ENCODE assay signal across 12 mouse cellular contexts in the genomic region with DNA sequence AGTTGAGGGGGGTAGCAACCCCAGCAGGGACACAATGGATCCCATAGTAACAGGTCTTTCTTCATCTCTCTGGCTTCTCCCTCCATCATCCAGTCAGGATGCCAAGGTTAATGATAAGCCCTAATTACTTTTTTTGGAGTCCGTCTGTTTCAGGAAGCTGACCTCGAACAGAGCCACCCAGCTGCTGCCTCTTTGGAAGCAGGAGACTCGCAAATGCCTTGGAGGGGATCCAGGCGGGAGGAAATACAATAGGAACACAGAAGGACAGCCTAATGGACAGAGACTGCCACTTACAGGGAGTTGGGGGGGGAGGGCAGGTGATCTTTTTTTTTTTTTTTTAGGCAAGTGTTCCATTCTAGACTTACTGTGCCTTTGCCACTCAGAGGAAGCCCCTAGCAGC. TPM values are rescaled to one million over a fixed set of nuclear protein-coding genes. Genes with fewer than 3 reads are reported as not detected.
DNase-seq lines count a peak whose midpoint lies in the region; ATAC-seq and TF ChIP-seq lines count a peak whose summit lies in the region.
"Had no signal": no experiment of that assay in that cellular context is flagged by ENCODE, and none has a peak within 500 bp of the region (broad histone marks: within the 10 kb centered on the region; RNA-seq: fewer than 3 reads in every experiment).

No protein-coding gene starts in this region.

- H3K4me3 ChIP-seq in heart, embryonic 12.5 days, result no peak overlapping the region
- no peak overlapping the region for H3K4me3 ChIP-seq in midbrain, postnatal 0 days (ENCODE audit: low read depth, low read length)
- H3K4me3 ChIP-seq in midbrain, embryonic 13.5 days (replicated peaks), result no peak overlapping the region
- H3K4me3 ChIP-seq: embryonic facial prominence, embryonic 15.5 days; limb, embryonic 15.5 days had no signal

- no peaks in the 10 kb centered on the region for H3K36me3 ChIP-seq in heart, embryonic 12.5 days
- H3K36me3 ChIP-seq in midbrain, postnatal 0 days (ENCODE audit: insufficient read depth, low read length), result no peaks in the 10 kb centered on the region
- no peaks in the 10 kb centered on the region for H3K36me3 ChIP-seq in midbrain, embryonic 13.5 days
- H3K36me3 ChIP-seq: embryonic facial prominence, embryonic 15.5 days; limb, embryonic 15.5 days had no signal

- H3K27ac ChIP-seq in heart, embryonic 12.5 days (ENCODE audit: poor library complexity, severe bottlenecking), result no peak overlapping the region
- H3K27ac ChIP-seq in midbrain, postnatal 0 days (ENCODE audit: low read depth, low read length), result no peak overlapping the region
- H3K27ac ChIP-seq in midbrain, embryonic 13.5 days, result no peak overlapping the region
- H3K27ac ChIP-seq: embryonic facial prominence, embryonic 15.5 days; limb, embryonic 15.5 days; macrophage had no signal

- ATAC-seq in heart, embryonic 12.5 days (ENCODE audit: insufficient number of reproducible peaks, low FRiP score), result no peak
- ATAC-seq in midbrain, postnatal 0 days (ENCODE audit: low FRiP score), result no peak
- ATAC-seq in midbrain, embryonic 13.5 days, result no peak
- ATAC-seq in megakaryocyte-erythroid progenitor cell, adult 5-6 weeks (replicated peaks; ENCODE audit: low FRiP score, low TSS enrichment, poor library complexity, severe bottlenecking), result no peak
- no peak for ATAC-seq in megakaryocyte, adult 5-6 weeks (ENCODE audit: poor library complexity, severe bottlenecking)

- peak; percentile 24 for DNase-seq in heart, adult 8-10 months (ENCODE audit: low spot score)
- peak; percentile 49 for DNase-seq in midbrain, postnatal 0 days (ENCODE audit: low spot score)
- DNase-seq in cerebellum, adult 18-20 months, result peak; percentile 89 to 93
- DNase-seq in layer of hippocampus, postnatal 10 days (ENCODE audit: low spot score in 2 of 2), result peak; percentile 68 to 72

- H3K4me2 ChIP-seq in heart, embryonic 12.5 days, result no peak overlapping the region
- no peak overlapping the region for H3K4me2 ChIP-seq in midbrain, postnatal 0 days (ENCODE audit: low read depth, low read length, poor library complexity, severe bottlenecking)
- no peak overlapping the region for H3K4me2 ChIP-seq in midbrain, embryonic 13.5 days (replicated peaks)
- H3K4me2 ChIP-seq: embryonic facial prominence, embryonic 15.5 days; limb, embryonic 15.5 days had no signal

- H3K9ac ChIP-seq in heart, embryonic 12.5 days, result no peak overlapping the region
- no peak overlapping the region for H3K9ac ChIP-seq in midbrain, postnatal 0 days (replicated peaks; ENCODE audit: low read length, poor library complexity, severe bottlenecking)
- H3K9ac ChIP-seq in midbrain, embryonic 13.5 days (replicated peaks), result no peak overlapping the region
- H3K9ac ChIP-seq: embryonic facial prominence, embryonic 15.5 days; limb, embryonic 15.5 days had no signal

- no peak for TF ChIP-seq CTCF in midbrain, postnatal 0 days (IDR thresholded peaks at IDR 0.05)

- H3K4me1 ChIP-seq in heart, embryonic 12.5 days (replicated peaks), result no peaks in the 10 kb centered on the region
- no peaks in the 10 kb centered on the region for H3K4me1 ChIP-seq in midbrain, postnatal 0 days (ENCODE audit: insufficient read depth, low read length)
- H3K4me1 ChIP-seq in midbrain, embryonic 13.5 days (replicated peaks), result peaks cover 3% of the 10 kb centered on the region; the same call in 1 of the 2 replicates
- H3K4me1 ChIP-seq: embryonic facial prominence, embryonic 15.5 days; limb, embryonic 15.5 days had no signal

- WGBS in heart, embryonic 12.5 days, result 55% methylated on average over 4 of the region's 4 CpGs
- WGBS in midbrain, postnatal 0 days, result 38% methylated on average over 4 of the region's 4 CpGs
- 30% methylated on average over 4 of the region's 4 CpGs for WGBS in midbrain, embryonic 13.5 days

- H3K27me3 ChIP-seq in heart, embryonic 12.5 days (replicated peaks), result peaks cover 12% of the 10 kb centered on the region; the same call in 1 of the 2 replicates
- no peaks in the 10 kb centered on the region for H3K27me3 ChIP-seq in midbrain, postnatal 0 days (ENCODE audit: insufficient read depth, low read length)
- no peaks in the 10 kb centered on the region; the same call in 1 of the 2 replicates for H3K27me3 ChIP-seq in midbrain, embryonic 13.5 days
- H3K27me3 ChIP-seq: embryonic facial prominence, embryonic 15.5 days; limb, embryonic 15.5 days had no signal

- H3K9me3 ChIP-seq in heart, embryonic 12.5 days (replicated peaks), result no peaks in the 10 kb centered on the region
- no peaks in the 10 kb centered on the region for H3K9me3 ChIP-seq in midbrain, postnatal 0 days (ENCODE audit: low read length)
- H3K9me3 ChIP-seq in midbrain, embryonic 13.5 days, result no peaks in the 10 kb centered on the region
- H3K9me3 ChIP-seq: embryonic facial prominence, embryonic 15.5 days; limb, embryonic 15.5 days had no signal

RNA-seq across cellular contexts. Expression of a gene that starts 40.2 kb away (rescaled TPM):
- under 1 TPM in 2 of 4 experiments, not detected in 2; 0.06 to 0.12 TPM for total RNA-seq in heart, adult 8-10 months (2022)
- not detected in 2 replicates for polyA plus RNA-seq in heart, embryonic 12.5 days (2016; fragmentation: Nextera tagmentation; extraction: Ambion mirVana)
- 43.6 and 44.6 TPM in 2 replicates for total RNA-seq in midbrain, postnatal 0 days (2014; rRNA removed)
- 33.3 and 35.5 TPM in 2 replicates for polyA plus RNA-seq in midbrain, postnatal 0 days (2015; fragmentation: Nextera tagmentation; extraction: Ambion mirVana)
- polyA plus RNA-seq in midbrain, embryonic 13.5 days (2015; fragmentation: Nextera tagmentation; extraction: Ambion mirVana), result 8.4 and 9.1 TPM in 2 replicates
- total RNA-seq in layer of hippocampus, postnatal 10 days (2021), result 100 to 1,000 TPM; 139 to 148 TPM
- total RNA-seq in megakaryocyte-erythroid progenitor cell, adult 5-6 weeks (2014; fragmentation: Nextera tagmentation), result not detected in 2 replicates
- not detected in 2 replicates for total RNA-seq in megakaryocyte-erythroid progenitor cell, adult 5-6 weeks (2017)
- 0.18 TPM in 1 of 2 replicates, not detected in the other for total RNA-seq in megakaryocyte, adult 5-6 weeks (2015)
- not detected in 2 replicates for total RNA-seq in megakaryocyte, adult 5-6 weeks (2017)
- total RNA-seq: hematopoietic stem cell, adult 5-6 weeks had no signal
- polyA plus RNA-seq: macrophage had no signal

RNA-seq across cellular contexts. Expression of a gene that starts 55.4 kb away (rescaled TPM):
- not detected for total RNA-seq in heart, adult 8-10 months (2022)
- not detected in 2 replicates for polyA plus RNA-seq in heart, embryonic 12.5 days (2016; fragmentation: Nextera tagmentation; extraction: Ambion mirVana)
- 0.22 TPM in 1 of 2 replicates, not detected in the other for total RNA-seq in midbrain, postnatal 0 days (2014; rRNA removed)
- polyA plus RNA-seq in midbrain, postnatal 0 days (2015; fragmentation: Nextera tagmentation; extraction: Ambion mirVana), result 0.39 and 0.78 TPM in 2 replicates
- not detected in 2 replicates for polyA plus RNA-seq in midbrain, embryonic 13.5 days (2015; fragmentation: Nextera tagmentation; extraction: Ambion mirVana)
- total RNA-seq in layer of hippocampus, postnatal 10 days (2021), result under 1 TPM in 1 of 2 experiments, not detected in 1; 0.16 TPM
- not detected in 2 replicates for total RNA-seq in megakaryocyte-erythroid progenitor cell, adult 5-6 weeks (2014; fragmentation: Nextera tagmentation)
- total RNA-seq in megakaryocyte-erythroid progenitor cell, adult 5-6 weeks (2017), result not detected in 2 replicates
- not detected in 2 replicates for total RNA-seq in megakaryocyte, adult 5-6 weeks (2015)
- total RNA-seq in megakaryocyte, adult 5-6 weeks (2017), result not detected in 2 replicates
- total RNA-seq: hematopoietic stem cell, adult 5-6 weeks had no signal
- polyA plus RNA-seq: embryonic facial prominence, embryonic 15.5 days; limb, embryonic 15.5 days; macrophage had no signal

Comparison
In these comparisons a context has a peak if more than half of its experiments do, and no peak if none do; other contexts are left out.
1. DNase-seq: peak in every context shown above with its lines; median percentile 91 in cerebellum, adult 18-20 months; 70 in layer of hippocampus, postnatal 10 days; 49 in midbrain, postnatal 0 days; 24 in heart, adult 8-10 months.
2. RNA of a gene that starts 40.2 kb away (total RNA-seq): 139 to 148 TPM in layer of hippocampus, postnatal 10 days and 43.6 to 44.6 TPM in midbrain, postnatal 0 days; 0.18 TPM in megakaryocyte, adult 5-6 weeks, 0.06 to 0.12 TPM in heart, adult 8-10 months and not detected in megakaryocyte-erythroid progenitor cell, adult 5-6 weeks; every median in the first group is over 10 times any median in the second.